Mouse (Mus musculus) large intestine, adult 2 months (tissue): Measurements from ENCODE around the gene Mgmt. TPM values are rescaled to one million over a fixed set of nuclear protein-coding genes. Genes with fewer than 3 reads are reported as not detected.

Experiments used
- DNase-seq: peaks from one replicate; pipeline ENCODE4 v3.0.0-alpha.2; 2012; ENCODE audit warnings: low read depth, low spot score
- WGBS: fragments of 180-500 bp; shearing (Covaris S2); methylation state at CpG from one replicate; pipeline ENCODE4 v1.1.7; 2018; 5-methylcytosine and 5-hydroxymethylcytosine counted together
- polyA plus RNA-seq: library from polyadenylated mRNA; depleted of rRNA; stranded (reverse); fragments of >200 nt; gene quantifications from 2 replicates; pipeline ENCODE4 v1.2.3, GENCODE M21; 2012

The Mgmt gene
- polyA plus RNA-seq, 1 experiment: 1.0 TPM

- no peak for DNase-seq
- 90% methylated on average over 7 of the region's 7 CpGs for WGBS
Measured at GRCm38 (mm10) chr7:136972361-136972760, 77.9 kb downstream of the Mgmt start.

- WGBS: 91% methylated on average over 5 of the region's 5 CpGs
- no peak for DNase-seq
Measured at GRCm38 (mm10) chr7:136975001-136975400, 80.6 kb downstream of the Mgmt start.

GRCm38 (mm10) chr7:136997456-136997855 lies 103.0 kb downstream of the Mgmt start:
- no peak for DNase-seq
- WGBS: 91% methylated on average over 15 of the region's 15 CpGs

GRCm38 (mm10) chr7:137000703-137001102 lies 106.3 kb downstream of the Mgmt start:
- WGBS: 52% methylated on average over 11 of the region's 11 CpGs

GRCm38 (mm10) chr7:137001215-137001614 lies 106.8 kb downstream of the Mgmt start:
- WGBS: 88% methylated on average over 15 of the region's 15 CpGs
- DNase-seq: no peak

More at GRCm38 (mm10) chr7:137000703-137001102, 106.3 kb downstream of the Mgmt start:
- no peak for DNase-seq

GRCm38 (mm10) chr7:137001783-137002182 lies 107.4 kb downstream of the Mgmt start:
- no peak for DNase-seq
- WGBS: 48% methylated on average over 5 of the region's 5 CpGs

GRCm38 (mm10) chr7:137002431-137002830 lies 108.0 kb downstream of the Mgmt start:
- WGBS: 86% methylated on average over 3 of the region's 3 CpGs

GRCm38 (mm10) chr7:137005293-137005692 lies 110.9 kb downstream of the Mgmt start:
- DNase-seq: no peak
- 47% methylated on average over 11 of the region's 11 CpGs for WGBS

More at GRCm38 (mm10) chr7:137002431-137002830, 108.0 kb downstream of the Mgmt start:
- DNase-seq: no peak

- no peak for DNase-seq
- 82% methylated on average over 6 of the region's 6 CpGs for WGBS
Measured at GRCm38 (mm10) chr7:137008321-137008720, 113.9 kb downstream of the Mgmt start.

- no peak for DNase-seq
- WGBS: 79% methylated on average over 19 of the region's 19 CpGs
Measured at GRCm38 (mm10) chr7:137009732-137010275, 115.4 kb downstream of the Mgmt start.

- DNase-seq: no peak
- WGBS: 79% methylated on average over 2 of the region's 2 CpGs
Measured at GRCm38 (mm10) chr7:137010451-137010850, 116.0 kb downstream of the Mgmt start.

- no peak for DNase-seq
- 64% methylated on average over 8 of the region's 8 CpGs for WGBS
Measured at GRCm38 (mm10) chr7:137012687-137013086, 118.3 kb downstream of the Mgmt start.

- DNase-seq: no peak
- 50% methylated on average over 3 of the region's 3 CpGs for WGBS
Measured at GRCm38 (mm10) chr7:137013433-137013832, 119.0 kb downstream of the Mgmt start.

GRCm38 (mm10) chr7:137018614-137019013 lies 124.2 kb downstream of the Mgmt start:
- 84% methylated on average over 5 of the region's 5 CpGs for WGBS

GRCm38 (mm10) chr7:137020195-137020594 lies 125.8 kb downstream of the Mgmt start:
- DNase-seq: no peak
- WGBS: 85% methylated on average over 6 of the region's 6 CpGs

More at GRCm38 (mm10) chr7:137018614-137019013, 124.2 kb downstream of the Mgmt start:
- no peak for DNase-seq

- WGBS: 88% methylated on average over 4 of the region's 4 CpGs
- DNase-seq: no peak
Measured at GRCm38 (mm10) chr7:137030789-137031188, 136.4 kb downstream of the Mgmt start.

- DNase-seq: no peak
- WGBS: 97% methylated on average over 12 of the region's 12 CpGs
Measured at GRCm38 (mm10) chr7:137033177-137033576, 138.8 kb downstream of the Mgmt start.

- no peak for DNase-seq
- WGBS: 71% methylated on average over 3 of the region's 3 CpGs
Measured at GRCm38 (mm10) chr7:137034986-137035385, 140.6 kb downstream of the Mgmt start.

- WGBS: 53% methylated on average over 5 of the region's 5 CpGs
- DNase-seq: no peak
Measured at GRCm38 (mm10) chr7:137035916-137036315, 141.5 kb downstream of the Mgmt start.

GRCm38 (mm10) chr7:137037471-137037870 lies 143.1 kb downstream of the Mgmt start:
- WGBS: 42% methylated on average over 4 of the region's 4 CpGs

GRCm38 (mm10) chr7:137037872-137038271 lies 143.5 kb downstream of the Mgmt start:
- DNase-seq: no peak
- 47% methylated on average over 5 of the region's 5 CpGs for WGBS

More at GRCm38 (mm10) chr7:137037471-137037870, 143.1 kb downstream of the Mgmt start:
- no peak for DNase-seq
